Mouse (Mus musculus): ENCODE results near the gene Phlpp2. TPM values are rescaled to one million over a fixed set of nuclear protein-coding genes. Genes with fewer than 3 reads are reported as not detected.

The Phlpp2 gene
- polyA plus RNA-seq (2016; fragmentation: Nextera tagmentation; extraction: Ambion mirVana): 2.7 and 2.9 TPM in 2 replicates

DNA sequence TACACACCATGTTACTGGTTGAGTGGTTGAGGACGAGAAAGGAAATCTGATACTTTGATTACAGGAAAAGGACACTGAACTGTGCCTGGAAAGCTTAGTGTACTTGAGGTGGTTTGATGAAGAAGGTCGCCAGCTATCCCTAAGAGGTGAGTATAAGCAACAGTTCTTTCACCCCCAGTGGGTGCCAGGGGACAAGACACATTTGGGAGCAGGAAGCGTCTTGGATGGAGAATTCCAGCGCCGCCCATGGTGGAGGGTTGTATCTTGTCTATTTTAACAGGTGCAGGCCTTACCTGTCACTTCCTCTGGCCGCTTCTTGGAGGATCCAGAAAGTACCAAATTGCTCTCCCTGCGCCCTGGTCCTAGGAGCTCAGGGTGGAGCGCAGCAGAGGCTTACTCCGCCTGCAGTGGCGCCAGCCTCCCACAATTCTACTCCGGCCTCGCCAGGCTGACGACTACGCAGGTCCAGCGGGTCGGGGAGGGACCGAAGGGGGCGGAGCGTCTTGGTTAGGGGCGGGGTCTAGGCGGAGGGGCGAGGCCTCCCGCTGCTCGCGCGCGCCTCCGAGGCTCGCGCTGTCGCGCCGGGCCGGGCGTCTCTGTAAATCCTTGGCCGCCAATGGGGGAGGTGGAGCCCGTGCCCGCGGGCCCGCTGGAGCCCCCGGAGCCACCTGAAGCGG lies at the start of gene Phlpp2:
Gene Phlpp2, plus strand, starts transcription at position 540 of the 677 bp plus-strand sequence.
- Histone ChIP-seq H3K27me3 (replicated peaks; ENCODE audit: low read depth, poor library complexity, severe bottlenecking) (no peaks in the 10 kb centered on the region), H3K9me3 (no peaks in the 10 kb centered on the region), H3K27ac (replicated peaks) (peak within 1 kb of the TSS; percentile 96), H3K4me3 (peak within 1 kb of the TSS; percentile 90), H3K4me1 (peaks cover 14% of the 10 kb centered on the region), H3K36me3 (replicated peaks) (peaks cover 29% of the 10 kb centered on the region)
- DNase-seq (ENCODE audit: low spot score): peak; percentile 97
- 1% methylated on average over 42 of the region's 42 CpGs for WGBS

- H3K36me3 ChIP-seq (replicated peaks): peaks cover 20% of the 10 kb centered on the region
- no peak overlapping the region for H3K4me3 ChIP-seq
- DNase-seq (ENCODE audit: low spot score): no peak
- 93% methylated on average over 2 of the region's 2 CpGs for WGBS
- no peak overlapping the region for H3K27ac ChIP-seq (replicated peaks)
- H3K9me3 ChIP-seq: no peaks in the 10 kb centered on the region
- H3K27me3 ChIP-seq (replicated peaks; ENCODE audit: low read depth, poor library complexity, severe bottlenecking): no peaks in the 10 kb centered on the region
- H3K4me1 ChIP-seq: no peaks in the 10 kb centered on the region
These were observed 44.8 kb upstream of the Phlpp2 start for GRCm38 (mm10) chr8:109823561-109823960.

DNA sequence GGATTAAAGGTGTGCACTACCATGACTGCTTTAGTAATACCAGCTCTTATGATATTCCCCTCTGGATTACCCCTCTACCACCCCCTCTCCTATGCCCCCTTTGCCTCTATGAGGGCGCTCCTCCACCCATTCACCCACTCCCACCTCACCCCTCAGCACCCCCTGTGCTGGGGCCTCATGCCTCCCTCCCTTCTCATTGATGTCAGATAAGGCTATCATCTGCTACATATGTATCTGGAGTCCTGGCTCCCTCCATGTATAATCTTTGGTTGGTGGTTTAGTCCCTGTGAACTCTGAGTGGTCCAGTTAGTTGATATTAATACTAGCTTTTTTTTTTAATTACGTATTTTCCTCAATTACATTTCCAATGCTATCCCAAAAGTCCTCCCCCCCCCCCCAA lies 28.5 kb upstream of the Phlpp2 start:
- 94% methylated on average over 2 of the region's 2 CpGs for WGBS
- no peak overlapping the region for H3K4me3 ChIP-seq
- peaks cover 88% of the 10 kb centered on the region for H3K36me3 ChIP-seq (replicated peaks)
- DNase-seq (ENCODE audit: low spot score): no peak
- H3K27me3 ChIP-seq (replicated peaks; ENCODE audit: low read depth, poor library complexity, severe bottlenecking): no peaks in the 10 kb centered on the region
- no peak overlapping the region for H3K27ac ChIP-seq (replicated peaks)
- no peaks in the 10 kb centered on the region for H3K4me1 ChIP-seq
- no peaks in the 10 kb centered on the region for H3K9me3 ChIP-seq

- peaks cover 86% of the 10 kb centered on the region for H3K36me3 ChIP-seq (replicated peaks)
- no peak overlapping the region for H3K4me3 ChIP-seq
- 83% methylated on average over 1 of the region's 1 CpGs for WGBS
- no peaks in the 10 kb centered on the region for H3K9me3 ChIP-seq
- H3K27ac ChIP-seq (replicated peaks): no peak overlapping the region
- no peak for DNase-seq (ENCODE audit: low spot score)
- H3K4me1 ChIP-seq: no peaks in the 10 kb centered on the region
- no peaks in the 10 kb centered on the region for H3K27me3 ChIP-seq (replicated peaks; ENCODE audit: low read depth, poor library complexity, severe bottlenecking)
These were observed 25.9 kb upstream of the Phlpp2 start for GRCm38 (mm10) chr8:109842468-109842867.

DNA sequence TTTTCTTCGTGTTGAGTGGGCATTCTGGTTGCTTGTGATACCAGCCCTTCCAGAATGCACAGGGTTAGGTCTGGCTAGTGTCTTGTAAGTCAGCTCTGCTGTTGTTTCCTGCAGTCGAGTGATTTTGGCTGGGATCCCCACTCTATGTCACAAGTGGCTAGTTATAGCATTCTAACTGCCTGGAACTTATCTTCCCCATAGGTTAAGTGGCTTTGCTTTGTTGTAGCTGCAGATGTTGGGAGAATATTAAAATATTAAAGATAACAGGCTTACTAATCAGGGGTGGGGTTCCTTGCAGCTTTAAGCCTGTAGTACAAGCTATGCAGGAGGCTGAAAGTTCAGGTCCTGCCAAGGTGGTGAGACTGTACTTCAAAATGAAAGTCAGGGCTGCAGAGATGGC lies 20.5 kb upstream of the Phlpp2 start:
- no peaks in the 10 kb centered on the region for H3K9me3 ChIP-seq
- H3K36me3 ChIP-seq (replicated peaks): peaks cover 89% of the 10 kb centered on the region
- no peaks in the 10 kb centered on the region for H3K4me1 ChIP-seq
- no peak overlapping the region for H3K4me3 ChIP-seq
- no peak for DNase-seq (ENCODE audit: low spot score)
- no peaks in the 10 kb centered on the region for H3K27me3 ChIP-seq (replicated peaks; ENCODE audit: low read depth, poor library complexity, severe bottlenecking)
- no peak overlapping the region for H3K27ac ChIP-seq (replicated peaks)
- 89% methylated on average over 2 of the region's 2 CpGs for WGBS

GRCm38 (mm10) chr8:109848981-109849380 lies 19.4 kb upstream of the Phlpp2 start:
- H3K27me3 ChIP-seq (replicated peaks; ENCODE audit: low read depth, poor library complexity, severe bottlenecking): no peaks in the 10 kb centered on the region
- 89% methylated on average over 3 of the region's 3 CpGs for WGBS

GRCm38 (mm10) chr8:109853423-109853822 lies 14.9 kb upstream of the Phlpp2 start:
- H3K27me3 ChIP-seq (replicated peaks; ENCODE audit: low read depth, poor library complexity, severe bottlenecking): no peaks in the 10 kb centered on the region
- peak; percentile 51 for DNase-seq (ENCODE audit: low spot score)
- no peaks in the 10 kb centered on the region for H3K4me1 ChIP-seq
- WGBS: 53% methylated on average over 6 of the region's 6 CpGs
- peaks cover 87% of the 10 kb centered on the region for H3K36me3 ChIP-seq (replicated peaks)
- no peak overlapping the region for H3K27ac ChIP-seq (replicated peaks)
- no peak overlapping the region for H3K4me3 ChIP-seq
- H3K9me3 ChIP-seq: no peaks in the 10 kb centered on the region

More at GRCm38 (mm10) chr8:109848981-109849380, 19.4 kb upstream of the Phlpp2 start:
- Histone ChIP-seq H3K4me1 (no peaks in the 10 kb centered on the region), H3K27ac (replicated peaks) (no peak overlapping the region), H3K36me3 (replicated peaks) (peaks cover 84% of the 10 kb centered on the region), H3K4me3 (no peak overlapping the region), H3K9me3 (no peaks in the 10 kb centered on the region)
- no peak for DNase-seq (ENCODE audit: low spot score)

DNA sequence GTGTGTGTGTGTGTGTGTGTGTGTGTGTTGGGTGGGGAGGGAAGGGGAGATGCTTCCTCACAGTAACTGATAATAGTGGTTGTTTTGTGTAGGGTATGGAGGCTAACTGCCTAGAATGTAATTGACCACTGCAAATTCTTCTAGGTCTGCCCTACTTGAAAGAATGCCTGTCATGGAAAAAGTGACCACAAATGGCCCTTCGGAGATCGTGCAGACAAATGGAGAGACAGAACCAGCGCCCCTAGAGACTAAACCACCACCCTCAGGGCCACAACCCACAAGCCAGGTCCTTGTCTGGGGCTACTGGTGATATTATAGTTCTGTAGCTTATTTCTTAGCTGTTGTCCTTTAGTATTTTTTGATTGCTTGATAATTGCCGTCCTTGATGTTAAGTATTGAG lies 13.8 kb upstream of the Phlpp2 start:
- no peaks in the 10 kb centered on the region for H3K4me1 ChIP-seq
- no peaks in the 10 kb centered on the region for H3K27me3 ChIP-seq (replicated peaks; ENCODE audit: low read depth, poor library complexity, severe bottlenecking)
- peaks cover 87% of the 10 kb centered on the region for H3K36me3 ChIP-seq (replicated peaks)
- no peak for DNase-seq (ENCODE audit: low spot score)
- no peak overlapping the region for H3K27ac ChIP-seq (replicated peaks)
- WGBS: 90% methylated on average over 4 of the region's 4 CpGs
- H3K9me3 ChIP-seq: no peaks in the 10 kb centered on the region
- no peak overlapping the region for H3K4me3 ChIP-seq

DNA sequence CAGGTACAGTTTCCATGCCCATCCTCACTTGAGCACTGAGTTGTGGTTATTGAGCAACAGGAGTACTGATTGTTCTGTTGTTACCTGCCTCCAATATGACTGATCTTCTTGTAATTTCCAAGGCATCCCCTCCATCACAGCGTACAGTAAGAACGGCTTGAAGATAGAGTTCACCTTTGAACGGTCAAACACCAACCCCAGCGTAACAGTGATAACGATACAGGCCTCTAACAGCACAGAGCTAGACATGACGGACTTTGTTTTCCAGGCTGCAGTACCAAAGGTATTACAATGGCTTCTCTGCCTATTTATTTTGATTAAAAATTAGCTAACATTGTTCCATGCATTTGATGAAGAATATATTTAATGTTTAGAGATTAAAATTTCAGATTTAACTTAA lies 12.9 kb upstream of the Phlpp2 start:
- no peak for DNase-seq (ENCODE audit: low spot score)
- Histone ChIP-seq H3K27me3 (replicated peaks; ENCODE audit: low read depth, poor library complexity, severe bottlenecking) (no peaks in the 10 kb centered on the region), H3K4me3 (no peak overlapping the region), H3K27ac (replicated peaks) (no peak overlapping the region), H3K36me3 (replicated peaks) (peaks cover 87% of the 10 kb centered on the region), H3K9me3 (no peaks in the 10 kb centered on the region), H3K4me1 (no peaks in the 10 kb centered on the region)
- 96% methylated on average over 6 of the region's 6 CpGs for WGBS

DNA sequence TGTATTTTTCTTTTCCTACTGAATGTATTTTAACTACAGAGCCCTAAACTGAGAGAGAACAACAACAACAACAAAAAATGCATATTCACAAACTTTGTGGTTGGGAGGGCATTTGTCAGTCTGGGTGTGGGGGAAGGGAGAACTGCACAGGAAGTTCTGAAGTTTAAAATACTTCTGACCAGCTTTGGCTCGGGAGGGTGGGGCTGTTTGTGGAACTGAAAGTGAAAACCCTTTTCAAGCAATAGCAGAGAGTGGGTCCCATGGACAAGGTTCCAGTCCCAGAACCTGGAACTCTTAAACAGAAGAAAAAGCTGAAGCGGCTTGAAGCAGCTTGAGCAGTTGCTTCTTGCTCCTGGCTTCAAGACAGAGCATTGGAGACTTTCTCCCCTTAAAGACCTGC lies 4.9 kb upstream of the Phlpp2 start:
- H3K4me1 ChIP-seq: peaks cover 8% of the 10 kb centered on the region
- 83% methylated on average over 2 of the region's 2 CpGs for WGBS
- no peak overlapping the region for H3K4me3 ChIP-seq
- H3K36me3 ChIP-seq (replicated peaks): peaks cover 57% of the 10 kb centered on the region
- H3K9me3 ChIP-seq: no peaks in the 10 kb centered on the region
- no peaks in the 10 kb centered on the region for H3K27me3 ChIP-seq (replicated peaks; ENCODE audit: low read depth, poor library complexity, severe bottlenecking)
- no peak for DNase-seq (ENCODE audit: low spot score)
- no peak overlapping the region for H3K27ac ChIP-seq (replicated peaks)

DNA sequence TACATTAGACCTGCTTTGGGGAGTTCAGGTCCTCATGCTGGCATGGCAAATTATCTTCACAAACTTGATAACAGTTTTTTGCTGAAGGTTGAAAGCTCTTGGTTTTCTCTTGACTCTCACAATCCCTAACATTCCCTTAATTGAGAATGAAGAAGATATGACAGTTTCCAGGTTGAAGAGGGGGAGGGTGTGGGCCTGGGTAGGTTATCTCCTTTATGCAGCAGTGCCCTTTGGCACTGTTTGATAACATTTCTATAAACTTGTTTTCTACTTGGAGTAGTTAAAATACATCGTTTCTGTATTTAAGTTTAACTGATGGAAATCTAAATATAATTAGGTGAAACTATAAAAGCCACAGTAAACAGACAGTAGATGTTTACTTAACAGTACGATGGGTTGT lies 3.5 kb upstream of the Phlpp2 start:
- DNase-seq (ENCODE audit: low spot score): no peak

GRCm38 (mm10) chr8:109865536-109865935 lies 2.8 kb upstream of the Phlpp2 start:
- peaks cover 14% of the 10 kb centered on the region for H3K4me1 ChIP-seq
- 92% methylated on average over 4 of the region's 4 CpGs for WGBS
- H3K27me3 ChIP-seq (replicated peaks; ENCODE audit: low read depth, poor library complexity, severe bottlenecking): no peaks in the 10 kb centered on the region
- H3K4me3 ChIP-seq: no peak overlapping the region
- peaks cover 39% of the 10 kb centered on the region for H3K36me3 ChIP-seq (replicated peaks)
- H3K9me3 ChIP-seq: no peaks in the 10 kb centered on the region
- no peak overlapping the region for H3K27ac ChIP-seq (replicated peaks)
- DNase-seq (ENCODE audit: low spot score): no peak

More for the DNA sequence above, 3.5 kb upstream of the Phlpp2 start:
- H3K9me3 ChIP-seq: no peaks in the 10 kb centered on the region
- H3K36me3 ChIP-seq (replicated peaks): peaks cover 43% of the 10 kb centered on the region
- 89% methylated on average over 2 of the region's 2 CpGs for WGBS
- no peak overlapping the region for H3K27ac ChIP-seq (replicated peaks)
- peaks cover 14% of the 10 kb centered on the region for H3K4me1 ChIP-seq
- H3K4me3 ChIP-seq: no peak overlapping the region
- H3K27me3 ChIP-seq (replicated peaks; ENCODE audit: low read depth, poor library complexity, severe bottlenecking): no peaks in the 10 kb centered on the region

- Histone ChIP-seq H3K27ac (replicated peaks) (no peak overlapping the region), H3K36me3 (replicated peaks) (peaks cover 33% of the 10 kb centered on the region), H3K4me1 (peaks cover 14% of the 10 kb centered on the region), H3K4me3 (no peak overlapping the region), H3K27me3 (replicated peaks; ENCODE audit: low read depth, poor library complexity, severe bottlenecking) (no peaks in the 10 kb centered on the region), H3K9me3 (no peaks in the 10 kb centered on the region)
- no peak for DNase-seq (ENCODE audit: low spot score)
- WGBS: 89% methylated on average over 5 of the region's 5 CpGs
These were observed 1.7 kb upstream of the Phlpp2 start for GRCm38 (mm10) chr8:109866690-109867089.
